Mouse (Mus musculus) left cerebral cortex, postnatal 4 days (tissue): ENCODE data around the gene Cd47. TPM values are rescaled to one million over a fixed set of nuclear protein-coding genes. Genes with fewer than 3 reads are reported as not detected.

Experiments
- total RNA-seq, 2 experiments: library from RNA; stranded (reverse); gene quantifications; 2 replicates each; pipeline ENCODE4 v1.2.3; 2021

The Cd47 gene
- total RNA-seq, 2 experiments from 2014 or later: 214 to 231 TPM

Other genes starting within 250 kb of the Cd47 start
- 10 to 100 TPM; 44.2 to 50.7 TPM for gene Ift57, start 101.3 kb upstream of the Cd47 start, total RNA-seq